Comparison of ENCODE assay signal across 20 mouse cellular contexts in genomic region chr13:3837312-3837807, GRCm38 (mm10). TPM values are rescaled to one million over a fixed set of nuclear protein-coding genes. Genes with fewer than 3 reads are reported as not detected.
"Had no signal": no experiment of that assay in that cellular context is flagged by ENCODE, and none has a peak within 500 bp of the region (broad histone marks: within the 10 kb centered on the region; RNA-seq: fewer than 3 reads in every experiment).

Gene Calm4, plus strand, starts transcription at chr13:3837757.

RNA-seq across cellular contexts. Expression of gene Calm4, which starts in this region (rescaled TPM):
- total RNA-seq: layer of hippocampus, adult 2 months; layer of hippocampus, postnatal 25 days; left cerebral cortex, adult 18-20 months; left cerebral cortex, postnatal 25 days; liver, adult 2 months had no signal
- polyA plus RNA-seq: intestine, postnatal 0 days; kidney, adult 2 months; kidney, embryonic 14.5 days; kidney, postnatal 0 days; large intestine, adult 2 months; limb, embryonic 10.5 days; limb, embryonic 13.5 days; liver, adult 2 months; liver, embryonic 14.5 days; liver, postnatal 0 days; lung, embryonic 16.5 days; midbrain, embryonic 11.5 days; midbrain, embryonic 14.5 days; neural tube, embryonic 13.5 days; small intestine, adult 2 months; spleen, adult 2 months had no signal
